12 mouse cellular contexts compared by ENCODE assay signal in genomic region chr14:74926899-74927571, GRCm38 (mm10). TPM values are rescaled to one million over a fixed set of nuclear protein-coding genes. Genes with fewer than 3 reads are reported as not detected.
DNase-seq lines count a peak whose midpoint lies in the region; ATAC-seq lines count a peak whose summit lies in the region.
"Had no signal": no experiment of that assay in that cellular context is flagged by ENCODE, and none has a peak within 500 bp of the region (broad histone marks: within the 10 kb centered on the region; RNA-seq: fewer than 3 reads in every experiment).

No protein-coding gene starts in this region.

- H3K4me3 ChIP-seq in heart, embryonic 10.5 days: no peak overlapping the region
- H3K4me3 ChIP-seq in midbrain, embryonic 10.5 days: no peak overlapping the region
- no peak overlapping the region for H3K4me3 ChIP-seq in midbrain, embryonic 16.5 days (ENCODE audit: low read depth, low read length)
- H3K4me3 ChIP-seq in limb, embryonic 12.5 days (replicated peaks): no peak overlapping the region
- H3K4me3 ChIP-seq in stomach, embryonic 16.5 days (replicated peaks; ENCODE audit: low read length): no peak overlapping the region
- H3K4me3 ChIP-seq: forebrain, embryonic 12.5 days had no signal

- peaks cover 40% of the 10 kb centered on the region for H3K4me1 ChIP-seq in heart, embryonic 10.5 days
- H3K4me1 ChIP-seq in midbrain, embryonic 10.5 days: peaks cover 13% of the 10 kb centered on the region
- peaks cover 9% of the 10 kb centered on the region for H3K4me1 ChIP-seq in midbrain, embryonic 16.5 days (ENCODE audit: control insufficient read depth, insufficient read depth, low read length)
- peaks cover 27% of the 10 kb centered on the region for H3K4me1 ChIP-seq in limb, embryonic 12.5 days (replicated peaks)
- H3K4me1 ChIP-seq in stomach, embryonic 16.5 days (ENCODE audit: control insufficient read depth, insufficient read depth, low read length): peaks cover 35% of the 10 kb centered on the region; the same call in 1 of the 2 replicates

- peak; percentile 76 for DNase-seq in heart, embryonic 10.5 days (ENCODE audit: low spot score)
- no peak for DNase-seq in heart, postnatal 36 days
- DNase-seq in midbrain, embryonic 10.5 days (ENCODE audit: low spot score): peak; percentile 49
- no peak for DNase-seq in cerebellum, postnatal 4 days (ENCODE audit: low spot score in 2 of 2)
- no peak for DNase-seq in urinary bladder, postnatal 14 days (ENCODE audit: low spot score)
- DNase-seq: adrenal gland, postnatal 14 days; cerebellum, adult 2 months; liver, postnatal 0 days had no signal

- no peak for ATAC-seq in midbrain, embryonic 16.5 days
- ATAC-seq in limb, embryonic 12.5 days (ENCODE audit: insufficient number of reproducible peaks, insufficient read depth, low FRiP score, low TSS enrichment, low read depth): 0 out of 2 replicates have a peak, but pooled peaks have one; percentile 50
- peak; percentile 53; the same call in 1 of the 2 replicates for ATAC-seq in stomach, embryonic 16.5 days (ENCODE audit: insufficient read depth, low FRiP score)
- ATAC-seq: liver, postnatal 0 days had no signal

- H3K27ac ChIP-seq in heart, embryonic 10.5 days: 0 out of 2 replicates have a peak overlapping the region, but pooled peaks have one; percentile 42
- H3K27ac ChIP-seq in midbrain, embryonic 10.5 days (replicated peaks): 0 out of 2 replicates have a peak overlapping the region, but pooled peaks have one; percentile 28
- H3K27ac ChIP-seq in midbrain, embryonic 16.5 days (ENCODE audit: low read length): no peak overlapping the region
- no peak overlapping the region for H3K27ac ChIP-seq in limb, embryonic 12.5 days
- H3K27ac ChIP-seq in stomach, embryonic 16.5 days (ENCODE audit: low read length): no peak overlapping the region
- H3K27ac ChIP-seq: forebrain, embryonic 12.5 days had no signal

- H3K27me3 ChIP-seq in heart, embryonic 10.5 days (ENCODE audit: insufficient read depth, poor library complexity, severe bottlenecking): no peaks in the 10 kb centered on the region
- no peaks in the 10 kb centered on the region for H3K27me3 ChIP-seq in midbrain, embryonic 10.5 days (ENCODE audit: low read depth, poor library complexity, severe bottlenecking)
- no peaks in the 10 kb centered on the region for H3K27me3 ChIP-seq in midbrain, embryonic 16.5 days (ENCODE audit: control insufficient read depth, insufficient read depth, low read depth, low read length)
- H3K27me3 ChIP-seq in limb, embryonic 12.5 days: 0 out of 2 replicates have a peak, but pooled peaks cover 3% of the 10 kb centered on the region
- no peaks in the 10 kb centered on the region for H3K27me3 ChIP-seq in stomach, embryonic 16.5 days (ENCODE audit: control insufficient read depth, insufficient read depth, low read length)
- H3K27me3 ChIP-seq: forebrain, embryonic 12.5 days had no signal

- intact Hi-C loops in heart, postnatal 36 days (cut with DNase I): no loop called here

- WGBS in heart, embryonic 10.5 days: 31% methylated on average over 11 of the region's 11 CpGs
- 45% methylated on average over 11 of the region's 11 CpGs for WGBS in midbrain, embryonic 10.5 days
- WGBS in midbrain, embryonic 16.5 days: 39% methylated on average over 11 of the region's 11 CpGs
- 37% methylated on average over 11 of the region's 11 CpGs for WGBS in limb, embryonic 12.5 days
- WGBS in stomach, embryonic 16.5 days: 37% methylated on average over 11 of the region's 11 CpGs

- H3K9me3 ChIP-seq in heart, embryonic 10.5 days: 0 out of 2 replicates have a peak, but pooled peaks cover 2% of the 10 kb centered on the region
- H3K9me3 ChIP-seq in midbrain, embryonic 10.5 days (replicated peaks): no peaks in the 10 kb centered on the region
- no peaks in the 10 kb centered on the region for H3K9me3 ChIP-seq in midbrain, embryonic 16.5 days (replicated peaks; ENCODE audit: control insufficient read depth, low read length, poor library complexity, severe bottlenecking)
- H3K9me3 ChIP-seq in limb, embryonic 12.5 days: no peaks in the 10 kb centered on the region
- no peaks in the 10 kb centered on the region for H3K9me3 ChIP-seq in stomach, embryonic 16.5 days (replicated peaks; ENCODE audit: control insufficient read depth, low read length)
- H3K9me3 ChIP-seq: forebrain, embryonic 12.5 days had no signal

- H3K9ac ChIP-seq in midbrain, embryonic 16.5 days (ENCODE audit: low read depth, low read length): no peak overlapping the region
- no peak overlapping the region for H3K9ac ChIP-seq in limb, embryonic 12.5 days (replicated peaks)
- no peak overlapping the region for H3K9ac ChIP-seq in stomach, embryonic 16.5 days (ENCODE audit: low read length)
- H3K9ac ChIP-seq: forebrain, embryonic 12.5 days; liver, postnatal 0 days had no signal

- no peak overlapping the region for H3K4me2 ChIP-seq in midbrain, embryonic 16.5 days (ENCODE audit: low read length)
- no peak overlapping the region for H3K4me2 ChIP-seq in limb, embryonic 12.5 days
- H3K4me2 ChIP-seq in stomach, embryonic 16.5 days (ENCODE audit: low read depth, low read length): no peak overlapping the region; the same call in 1 of the 2 replicates
- H3K4me2 ChIP-seq: forebrain, embryonic 12.5 days had no signal

- peaks cover 4% of the 10 kb centered on the region; the same call in 1 of the 2 replicates for H3K36me3 ChIP-seq in heart, embryonic 10.5 days
- no peaks in the 10 kb centered on the region for H3K36me3 ChIP-seq in midbrain, embryonic 10.5 days
- H3K36me3 ChIP-seq in midbrain, embryonic 16.5 days (ENCODE audit: control insufficient read depth, insufficient read depth, low read length): no peaks in the 10 kb centered on the region
- peaks cover 6% of the 10 kb centered on the region; the same call in 1 of the 2 replicates for H3K36me3 ChIP-seq in limb, embryonic 12.5 days
- no peaks in the 10 kb centered on the region for H3K36me3 ChIP-seq in stomach, embryonic 16.5 days (ENCODE audit: control insufficient read depth, insufficient read depth, low read length)
- H3K36me3 ChIP-seq: forebrain, embryonic 12.5 days had no signal

RNA-seq across cellular contexts. Expression of gene Lrch1, which starts 20.6 kb away (rescaled TPM):
- polyA plus RNA-seq in heart, embryonic 10.5 days (2016; fragmentation: Nextera tagmentation; extraction: Ambion mirVana): 10.1 and 14.4 TPM in 2 replicates
- 10 to 100 TPM; 16.2 to 17.5 TPM for total RNA-seq in heart, postnatal 36 days (2021)
- polyA plus RNA-seq in midbrain, embryonic 10.5 days (2016; fragmentation: Nextera tagmentation; extraction: Ambion mirVana): 6.2 and 6.4 TPM in 2 replicates
- polyA plus RNA-seq in midbrain, embryonic 16.5 days (2015; fragmentation: Nextera tagmentation; extraction: Ambion mirVana): 19.7 and 19.9 TPM in 2 replicates
- 14.8 and 16.0 TPM in 2 replicates for polyA plus RNA-seq in limb, embryonic 12.5 days (2016; fragmentation: Nextera tagmentation; extraction: Ambion mirVana)
- 12.4 and 13.2 TPM in 2 replicates for polyA plus RNA-seq in stomach, embryonic 16.5 days (2015; fragmentation: Nextera tagmentation; extraction: Ambion mirVana)

Comparison
In these comparisons a context has a peak if more than half of its experiments do, and no peak if none do; other contexts are left out.
1. DNase-seq: peak in heart, embryonic 10.5 days (single experiment) and midbrain, embryonic 10.5 days (single experiment); none in heart, postnatal 36 days (0 of 2), cerebellum, postnatal 4 days (0 of 2) and urinary bladder, postnatal 14 days (single experiment).
2. H3K27ac ChIP-seq: peak in heart, embryonic 10.5 days (single experiment) and midbrain, embryonic 10.5 days (single experiment); none in midbrain, embryonic 16.5 days (single experiment), limb, embryonic 12.5 days (single experiment) and stomach, embryonic 16.5 days (single experiment).